Mouse (Mus musculus): ENCODE results near the gene Epha4. TPM values are rescaled to one million over a fixed set of nuclear protein-coding genes. Genes with fewer than 3 reads are reported as not detected.

Epha4 gene
- polyA plus RNA-seq, 1 experiment from 2014 or later: 25.9 TPM

DNA sequence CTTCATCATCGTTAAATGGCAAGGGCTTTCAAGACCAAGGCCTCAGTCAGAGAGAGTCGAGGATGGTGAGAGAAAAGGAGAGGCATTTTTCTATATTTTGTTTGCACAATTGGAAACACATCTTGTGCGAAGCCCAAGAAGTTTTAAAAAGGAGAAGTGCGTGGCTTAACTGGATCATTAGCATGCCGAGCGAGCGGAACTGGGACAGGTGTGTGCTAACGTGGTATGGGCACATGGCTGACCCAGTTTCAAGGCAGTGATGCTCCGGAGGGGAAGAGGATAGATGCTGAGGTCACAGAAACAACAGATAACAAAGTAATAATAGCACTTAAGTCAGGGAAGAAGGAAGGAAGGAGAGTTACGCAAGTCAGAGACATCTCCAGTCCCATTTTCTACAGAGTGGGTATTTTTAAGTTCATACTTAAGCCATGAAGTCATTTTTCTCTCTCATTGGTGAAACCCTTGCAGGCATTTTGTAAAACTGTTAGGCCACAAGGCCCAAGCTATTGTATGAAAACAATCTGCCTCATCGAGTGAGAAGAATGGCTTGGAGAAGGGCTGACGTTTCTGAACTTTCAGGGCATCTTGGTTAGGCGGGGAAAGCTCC is 26.9 kb downstream of the Epha4 start:
- POLR2A ChIA-PET: interaction anchor here (0.6 kb wide), 1 partner anchor 30 kb away, joined by 3 read pairs; no protein-coding TSS in a partner anchor
- no peak for ATAC-seq
- CTCF ChIA-PET: interaction anchor here (1.1 to 1.6 kb wide), 2 partner anchors 12 to 16 kb away, joined by 4 to 6 read pairs; no protein-coding TSS in a partner anchor
- no peak for TF ChIP-seq CTCF (IDR thresholded peaks at IDR 0.05)
- DNase-seq (ENCODE audit: low read depth, low spot score): no peak
- in situ Hi-C loops (cut with MboI; ENCODE audit: low pct_unique_long_range_greater_than_20kb): no loop called here
- H3K27me3 ChIP-seq: no peaks in the 10 kb centered on the region

DNA sequence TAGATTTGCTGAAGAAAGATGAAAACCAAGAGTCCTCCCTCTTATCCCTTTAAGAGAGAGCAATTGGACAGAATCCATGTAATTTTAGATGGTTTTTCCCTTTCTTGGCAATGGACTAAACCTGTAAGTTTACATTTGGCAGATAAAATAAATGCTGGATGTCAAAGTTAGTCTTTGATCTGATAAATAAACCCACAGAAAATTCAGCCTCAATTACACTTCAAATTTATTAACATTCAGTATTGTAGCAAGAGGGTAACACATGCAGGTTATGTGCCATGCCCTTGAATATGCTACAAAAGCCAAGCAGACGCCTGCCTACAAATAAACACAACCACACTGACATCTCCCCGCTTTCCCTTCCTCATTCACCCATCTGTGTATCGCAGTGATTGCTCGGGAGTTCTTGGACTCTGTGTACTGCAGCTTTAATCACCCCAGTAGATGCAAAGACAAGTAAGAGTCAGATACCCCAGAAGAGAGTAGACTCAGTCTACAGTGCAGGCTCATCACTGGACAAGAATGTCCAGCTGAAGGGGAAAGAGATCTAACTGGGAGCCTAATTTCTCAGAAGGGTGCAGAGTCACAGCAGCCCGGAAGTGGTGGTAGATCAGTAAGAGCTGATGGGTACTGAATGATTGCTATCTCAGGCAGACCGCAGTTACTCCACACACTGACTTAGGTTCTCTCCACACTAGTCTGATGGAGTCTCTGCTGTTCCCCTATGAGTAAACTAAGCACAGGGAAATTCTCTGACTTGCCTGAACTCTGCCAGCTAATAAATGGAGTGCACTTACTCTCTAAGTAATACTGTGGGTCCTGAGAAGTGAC is 29.9 kb downstream of the Epha4 start:
- DNase-seq (ENCODE audit: low read depth, low spot score): no peak
- in situ Hi-C loops (cut with MboI; ENCODE audit: low pct_unique_long_range_greater_than_20kb): no loop called here
- CTCF ChIA-PET: interaction anchor here (1.1 to 1.9 kb wide), 3 partner anchors 12 to 16 kb away, joined by 3 to 4 read pairs (median 4); no protein-coding TSS in a partner anchor
- no peaks in the 10 kb centered on the region for H3K27me3 ChIP-seq
- no peak for TF ChIP-seq CTCF (IDR thresholded peaks at IDR 0.05)
- ATAC-seq: peak; percentile 52
- POLR2A ChIA-PET: interaction anchor here (1.5 kb wide), 1 partner anchor 9 kb away, joined by 4 read pairs; no protein-coding TSS in a partner anchor

DNA sequence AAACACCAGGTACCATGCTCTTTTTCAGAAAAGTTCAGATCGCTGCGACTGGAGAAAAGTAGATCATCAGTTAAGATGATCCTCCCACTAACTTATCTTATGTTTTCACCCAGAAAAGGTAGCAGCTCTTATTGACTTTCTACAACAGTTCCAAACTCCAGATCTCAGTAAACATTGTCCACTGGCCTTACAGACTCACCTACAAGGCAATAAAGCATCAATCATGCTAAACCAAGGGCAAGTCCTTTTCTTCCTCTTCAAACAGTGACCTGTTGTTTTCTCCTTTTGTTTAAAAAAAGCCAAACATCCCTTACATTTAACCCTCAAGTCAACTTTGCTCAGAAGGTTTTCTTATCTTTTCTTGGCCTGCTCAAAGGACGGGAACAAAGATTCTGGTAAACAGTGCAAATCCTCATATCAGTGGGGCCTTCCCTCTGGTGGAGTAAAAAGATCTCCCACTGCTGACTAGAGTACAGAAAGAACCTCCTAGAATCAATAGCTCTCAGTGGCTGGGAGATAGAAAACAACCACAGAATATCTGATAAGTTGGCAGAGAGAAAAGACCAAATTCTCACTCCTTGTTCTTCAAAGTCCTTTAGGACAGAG is 39.0 kb downstream of the Epha4 start:
- DNase-seq (ENCODE audit: low read depth, low spot score) (no peak), ATAC-seq (no peak)
- CTCF ChIA-PET: interaction anchor here (1.5 to 2.2 kb wide), 2 partner anchors 12 kb away, joined by 3 to 6 read pairs; no protein-coding TSS in a partner anchor
- no peaks in the 10 kb centered on the region for H3K27me3 ChIP-seq
- POLR2A ChIA-PET: interaction anchor here (0.6 to 1.0 kb wide), 3 partner anchors 10 to 1841 kb away, joined by 3 to 5 read pairs (median 4); no protein-coding TSS in a partner anchor
- TF ChIP-seq CTCF (IDR thresholded peaks at IDR 0.05): no peak
- in situ Hi-C loops (cut with MboI; ENCODE audit: low pct_unique_long_range_greater_than_20kb): no loop called here

DNA sequence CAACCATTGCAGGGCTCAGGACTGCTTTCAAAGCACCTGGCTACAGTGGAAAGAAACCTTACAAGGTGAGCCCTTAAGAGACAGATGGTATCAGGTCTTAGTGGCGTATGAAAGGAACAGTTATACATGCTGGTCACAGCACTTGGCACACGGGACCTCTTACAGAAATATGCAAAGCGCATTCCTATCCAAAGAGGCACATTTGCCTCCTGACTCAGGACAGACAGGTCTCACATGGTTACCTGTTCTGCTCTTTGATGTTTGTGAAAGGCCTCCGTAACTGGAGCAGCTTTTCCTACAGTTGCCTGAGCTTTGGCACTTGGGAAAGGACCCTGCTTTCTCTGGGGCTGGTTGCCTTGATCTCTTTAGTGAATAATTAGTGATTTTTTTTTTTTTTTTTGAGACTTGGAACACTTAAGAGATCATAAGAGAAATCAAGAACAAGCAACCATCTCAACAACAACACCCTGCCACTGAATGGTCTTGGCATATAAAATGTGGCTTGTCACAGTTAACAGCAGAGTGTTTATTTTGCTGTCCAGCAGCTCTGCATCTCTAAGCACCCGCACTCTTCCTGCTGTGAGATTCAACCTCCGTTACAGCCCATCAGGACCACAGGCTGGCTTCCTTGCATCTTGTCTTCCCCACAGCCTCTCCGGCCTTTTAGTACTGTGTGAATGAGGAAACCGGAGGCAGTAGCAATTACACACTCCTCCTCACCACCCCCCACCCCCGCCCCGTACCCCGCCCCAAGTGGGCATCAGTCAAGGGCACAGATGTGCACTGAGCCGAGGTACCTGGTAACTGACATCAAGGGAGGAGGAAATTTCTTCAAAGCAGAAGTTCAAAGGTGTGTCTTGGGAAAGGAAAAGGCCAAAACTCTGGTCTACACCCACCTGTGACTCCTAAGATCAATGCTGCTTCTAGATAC is 41.2 kb downstream of the Epha4 start:
- ChIA-PET CTCF (interaction anchor here (1.3 kb wide), 1 partner anchor 12 kb away, joined by 4 read pairs; no protein-coding TSS in a partner anchor), POLR2A (no interaction called here)
- no peak for TF ChIP-seq CTCF (IDR thresholded peaks at IDR 0.05)
- no peak for ATAC-seq
- H3K27me3 ChIP-seq: no peaks in the 10 kb centered on the region
- in situ Hi-C loops (cut with MboI; ENCODE audit: low pct_unique_long_range_greater_than_20kb): no loop called here
- no peak for DNase-seq (ENCODE audit: low read depth, low spot score)

DNA sequence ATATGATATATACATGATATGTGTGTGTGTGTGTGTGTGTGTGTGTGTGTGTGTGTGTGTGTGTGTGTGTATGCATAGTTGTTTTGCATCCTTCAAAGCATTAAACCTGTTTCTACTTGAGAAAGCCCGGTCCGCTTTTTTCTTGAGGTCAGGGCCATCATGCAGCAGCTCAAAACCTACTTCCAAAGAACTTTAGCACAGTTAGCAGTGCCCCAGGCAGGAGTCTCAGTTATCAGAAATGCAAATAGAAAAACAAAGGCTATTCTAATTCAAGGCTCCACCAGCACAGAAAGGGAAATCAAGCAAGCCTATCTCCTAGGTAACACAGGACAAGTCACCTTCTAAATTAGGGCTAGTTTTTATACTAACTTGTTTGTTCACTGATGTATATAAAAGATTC is 42.3 kb downstream of the Epha4 start:
- CTCF ChIA-PET: interaction anchor here (1.3 to 1.5 kb wide), 2 partner anchors 13 to 16 kb away, joined by 4 read pairs; no protein-coding TSS in a partner anchor
- in situ Hi-C loops (cut with MboI; ENCODE audit: low pct_unique_long_range_greater_than_20kb): no loop called here
- no peaks in the 10 kb centered on the region for H3K27me3 ChIP-seq
- ATAC-seq: no peak
- TF ChIP-seq CTCF (IDR thresholded peaks at IDR 0.05): no peak
- POLR2A ChIA-PET: no interaction called here
- DNase-seq (ENCODE audit: low read depth, low spot score): no peak

DNA sequence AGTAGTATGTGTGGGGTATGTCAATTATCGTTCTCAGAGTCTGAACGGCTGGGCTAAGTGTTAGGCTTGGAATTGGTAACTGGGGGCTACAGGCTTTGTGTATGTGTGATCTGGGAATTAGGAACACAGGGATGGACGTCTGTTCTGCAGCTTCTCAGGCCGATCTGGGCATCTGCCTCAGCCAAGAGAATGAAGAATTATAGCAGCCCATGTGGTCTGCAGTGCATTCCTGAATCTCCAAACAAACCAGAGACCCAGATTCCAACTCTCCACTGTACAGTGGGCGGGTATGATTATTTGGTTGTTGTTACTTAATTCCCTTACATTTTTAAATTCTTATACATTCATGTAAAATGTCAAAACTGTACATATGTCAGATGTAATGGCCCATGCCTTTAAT is 43.4 kb downstream of the Epha4 start:
- CTCF ChIA-PET: interaction anchor here (0.6 to 1.5 kb wide), 4 partner anchors 14 to 42 kb away, joined by 3 to 4 read pairs (median 3); no protein-coding TSS in a partner anchor
- DNase-seq (ENCODE audit: low read depth, low spot score) (no peak), ATAC-seq (no peak)
- H3K27me3 ChIP-seq: no peaks in the 10 kb centered on the region
- in situ Hi-C loops (cut with MboI; ENCODE audit: low pct_unique_long_range_greater_than_20kb): no loop called here
- TF ChIP-seq CTCF (IDR thresholded peaks at IDR 0.05): no peak
- POLR2A ChIA-PET: no interaction called here

DNA sequence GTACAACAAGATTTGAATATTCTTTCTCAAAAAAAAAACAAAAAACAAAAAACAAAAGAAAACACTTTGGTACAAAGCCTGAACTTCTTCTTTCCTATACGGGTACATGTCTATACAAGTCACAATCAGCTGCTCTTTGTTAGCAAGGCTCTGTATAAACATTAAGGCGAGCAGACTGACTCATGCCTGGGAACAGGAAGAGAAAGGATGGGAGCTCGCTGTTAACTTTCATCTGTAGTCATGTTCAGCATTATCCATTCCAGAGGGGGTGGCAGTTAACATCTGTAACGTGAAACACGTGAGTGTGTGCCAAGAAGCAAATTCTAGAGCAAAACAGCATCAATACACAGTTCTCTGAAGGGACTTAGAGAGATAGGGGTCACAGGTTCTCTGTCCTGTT is 43.9 kb downstream of the Epha4 start:
- in situ Hi-C loops (cut with MboI; ENCODE audit: low pct_unique_long_range_greater_than_20kb): no loop called here
- ATAC-seq (peak; percentile 62), DNase-seq (ENCODE audit: low read depth, low spot score) (no peak)
- ChIA-PET CTCF (interaction anchor here (0.7 to 1.5 kb wide), 3 partner anchors 15 to 42 kb away, joined by 3 read pairs; no protein-coding TSS in a partner anchor), POLR2A (no interaction called here)
- no peaks in the 10 kb centered on the region for H3K27me3 ChIP-seq
- no peak for TF ChIP-seq CTCF (IDR thresholded peaks at IDR 0.05)

DNA sequence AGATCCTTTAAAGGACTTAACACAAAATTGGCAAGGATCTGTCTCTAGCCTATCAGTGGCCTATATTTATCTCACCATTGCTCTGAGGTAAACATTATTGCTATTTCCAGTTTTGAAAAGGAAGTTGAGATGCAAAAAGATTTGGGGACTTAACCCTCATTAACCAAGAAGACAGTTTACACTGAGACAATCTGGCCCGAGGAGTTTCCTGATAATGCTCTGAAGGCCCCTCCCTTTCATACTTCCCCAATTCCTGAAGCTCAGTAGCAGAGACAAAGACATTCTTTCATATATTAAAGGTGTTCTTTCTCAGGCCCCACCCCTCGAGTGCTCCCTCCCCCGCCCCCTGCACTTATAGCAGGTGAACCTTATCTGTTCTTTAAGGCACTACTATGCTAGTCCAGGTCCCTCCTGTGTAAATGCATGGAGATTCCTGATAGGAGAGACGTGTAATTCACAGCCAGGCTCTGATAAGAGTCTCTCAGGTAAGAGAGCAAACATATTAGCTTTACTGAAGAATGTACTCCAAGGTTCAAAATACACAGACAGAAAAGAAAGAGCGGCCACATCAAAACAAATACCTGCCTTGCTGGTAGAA is 46.1 kb downstream of the Epha4 start:
- H3K27me3 ChIP-seq: no peaks in the 10 kb centered on the region
- no peak for TF ChIP-seq CTCF (IDR thresholded peaks at IDR 0.05)
- ChIA-PET CTCF (no interaction called here), POLR2A (no interaction called here)
- ATAC-seq (no peak), DNase-seq (ENCODE audit: low read depth, low spot score) (no peak)
- in situ Hi-C loops (cut with MboI; ENCODE audit: low pct_unique_long_range_greater_than_20kb): no loop called here

DNA sequence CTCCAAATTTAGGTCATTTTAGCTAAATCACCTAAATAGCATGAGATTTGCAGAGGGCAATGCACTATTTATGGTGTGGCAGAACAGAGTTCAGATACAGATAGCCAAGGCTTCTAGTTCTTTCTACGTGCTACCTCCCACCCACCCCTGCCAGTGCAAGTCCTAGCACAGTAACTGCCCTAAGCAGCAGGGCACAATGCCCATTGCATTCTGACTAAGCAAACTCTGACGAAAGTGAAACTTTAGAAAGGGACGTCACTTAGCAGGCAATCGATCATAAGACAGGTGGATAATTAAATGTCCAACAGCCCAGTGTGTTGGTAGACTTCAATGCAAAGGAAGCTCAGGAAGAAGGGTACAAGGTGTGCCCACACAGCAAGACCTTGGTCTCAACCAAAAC is 49.4 kb downstream of the Epha4 start:
- H3K27me3 ChIP-seq: no peaks in the 10 kb centered on the region
- no peak for DNase-seq (ENCODE audit: low read depth, low spot score)
- no peak for TF ChIP-seq CTCF (IDR thresholded peaks at IDR 0.05)
- ChIA-PET POLR2A (no interaction called here), CTCF (no interaction called here)
- no peak for ATAC-seq
- in situ Hi-C loops (cut with MboI; ENCODE audit: low pct_unique_long_range_greater_than_20kb): no loop called here

Data from Patski (cell line).